Mouse (Mus musculus) heart, postnatal 0 days (tissue): ENCODE data around the gene C2cd2. TPM values are rescaled to one million over a fixed set of nuclear protein-coding genes. Genes with fewer than 3 reads are reported as not detected.

Experiments used
- ATAC-seq: fragments of 200-750 bp; cut with Nextera tagmentation; 2 replicates; pipeline ENCODE4 v1.8.0; 2017; ENCODE audit warnings: low read depth, moderate number of reproducible peaks, moderate library complexity; ENCODE audit not compliant: insufficient read depth
- DNase-seq: peaks from one replicate; pipeline ENCODE4 v3.0.0-alpha.2; 2016; ENCODE audit warnings: low spot score
- H3K27ac ChIP-seq: fragments of 300-500 bp; sonication (generic); 2 replicates; pipeline ENCODE4 v1.5.1; 2014; ENCODE audit warnings: low read depth, mild to moderate bottlenecking
- H3K27me3 ChIP-seq: fragments of 300-500 bp; sonication (generic); 2 replicates; pipeline ENCODE4 v1.6.1; 2014; ENCODE audit warnings: low read length, mixed read lengths; ENCODE audit not compliant: control insufficient read depth, insufficient read depth
- H3K36me3 ChIP-seq: fragments of 300-500 bp; sonication (generic); replicated peaks from 2 replicates; pipeline ENCODE4 v1.6.1; 2014; ENCODE audit warnings: low read length, mixed read lengths; ENCODE audit not compliant: control insufficient read depth, insufficient read depth
- H3K4me1 ChIP-seq: fragments of 300-500 bp; sonication (generic); 2 replicates; pipeline ENCODE4 v1.6.1; 2014; ENCODE audit warnings: antibody characterized with exemption; ENCODE audit not compliant: control insufficient read depth, insufficient read depth
- H3K4me2 ChIP-seq: fragments of 300-500 bp; sonication (generic); 2 replicates; pipeline ENCODE4 v1.6.1; 2014; ENCODE audit warnings: low read depth, mild to moderate bottlenecking, low read length, moderate library complexity
- H3K4me3 ChIP-seq: fragments of 300-500 bp; sonication (generic); 2 replicates; pipeline ENCODE4 v1.5.1; 2014; ENCODE audit warnings: low read depth, low read length
- H3K9ac ChIP-seq: fragments of 300-500 bp; sonication (generic); replicated peaks from 2 replicates; pipeline ENCODE4 v1.6.1; 2014; ENCODE audit warnings: low read depth, low read length, mixed read lengths
- H3K9me3 ChIP-seq: fragments of 300-500 bp; sonication (generic); replicated peaks from 2 replicates; pipeline ENCODE4 v1.6.1; 2016; ENCODE audit warnings: low read length; ENCODE audit not compliant: control insufficient read depth
- CTCF ChIP-seq: IDR thresholded peaks from 2 replicates; pipeline ENCODE4 v1.5.1; 2016; ENCODE audit warnings: antibody characterized with exemption, control low read depth, low read depth
- EP300 ChIP-seq: IDR thresholded peaks from 2 replicates; pipeline ENCODE4 v1.6.1; 2016; ENCODE audit warnings: antibody characterized with exemption, low read depth
- WGBS: fragments of 180-500 bp; shearing (Covaris S2); extraction: QIAGEN DNeasy Blood & Tissue Kit; methylation state at CpG from one replicate; pipeline ENCODE4 v1.1.7; 2014; 5-methylcytosine and 5-hydroxymethylcytosine counted together
- polyA plus RNA-seq: library from polyadenylated mRNA; unstranded; fragments of >200 nt; fragmentation: Nextera tagmentation; extraction: Ambion mirVana; gene quantifications from 2 replicates; pipeline ENCODE4 v1.2.1, GENCODE M21; 2015
- total RNA-seq: library from RNA; depleted of rRNA; stranded (reverse); fragments of >200 nt; gene quantifications from 2 replicates; pipeline ENCODE4 v1.2.3, GENCODE M21; 2014; ENCODE audit warnings: low replicate concordance

C2cd2 gene
- total and polyA plus RNA-seq, 2 experiments from 2014 or later = 9.2 to 12.7 TPM

- no peak overlapping the region for H3K27ac ChIP-seq
- H3K9me3 ChIP-seq = no peaks in the 10 kb centered on the region
- H3K36me3 ChIP-seq = no peaks in the 10 kb centered on the region
- H3K4me1 ChIP-seq = peaks cover 23% of the 10 kb centered on the region
- WGBS = 38% methylated on average over 2 of the region's 2 CpGs
- TF ChIP-seq EP300 = no peak
- TF ChIP-seq CTCF = no peak
- H3K4me3 ChIP-seq = no peak overlapping the region
- H3K9ac ChIP-seq = no peak overlapping the region
- DNase-seq (no peak), ATAC-seq (no peak)
- no peak overlapping the region for H3K4me2 ChIP-seq
- H3K27me3 ChIP-seq = no peaks in the 10 kb centered on the region
These were observed 42.6 kb downstream of the C2cd2 start for GRCm38 (mm10) chr16:97919793-97920192.

GRCm38 (mm10) chr16:97912873-97913272, 49.5 kb downstream of the C2cd2 start:
- no peaks in the 10 kb centered on the region for H3K9me3 ChIP-seq
- H3K27me3 ChIP-seq = no peaks in the 10 kb centered on the region
- no peak overlapping the region for H3K9ac ChIP-seq
- H3K4me2 ChIP-seq = no peak overlapping the region
- TF ChIP-seq CTCF = no peak
- TF ChIP-seq EP300 = no peak
- 0 out of 2 replicates have a peak, but pooled peaks cover 9% of the 10 kb centered on the region for H3K36me3 ChIP-seq
- no peak overlapping the region for H3K27ac ChIP-seq
- no peak for ATAC-seq
- H3K4me3 ChIP-seq = no peak overlapping the region
- H3K4me1 ChIP-seq = no peaks in the 10 kb centered on the region
- no peak for DNase-seq

- ATAC-seq (no peak), DNase-seq (no peak)
- Histone ChIP-seq H3K27me3 (no peaks in the 10 kb centered on the region), H3K4me3 (no peak overlapping the region), H3K4me1 (peaks cover 13% of the 10 kb centered on the region; the same call in 1 of the 2 replicates), H3K4me2 (no peak overlapping the region), H3K36me3 (0 out of 2 replicates have a peak, but pooled peaks cover 9% of the 10 kb centered on the region), H3K27ac (no peak overlapping the region), H3K9ac (no peak overlapping the region), H3K9me3 (no peaks in the 10 kb centered on the region)
- WGBS = 84% methylated on average over 1 of the region's 1 CpGs
- TF ChIP-seq EP300 = no peak
- no peak for TF ChIP-seq CTCF
These were observed 53.0 kb downstream of the C2cd2 start for GRCm38 (mm10) chr16:97909356-97909755.

GRCm38 (mm10) chr16:97907496-97907895, 54.9 kb downstream of the C2cd2 start:
- 75% methylated on average over 6 of the region's 6 CpGs for WGBS

GRCm38 (mm10) chr16:97906337-97906736, 56.1 kb downstream of the C2cd2 start:
- no peak overlapping the region for H3K27ac ChIP-seq
- H3K27me3 ChIP-seq = no peaks in the 10 kb centered on the region
- H3K4me2 ChIP-seq = no peak overlapping the region
- H3K9ac ChIP-seq = no peak overlapping the region
- ATAC-seq (no peak), DNase-seq (no peak)
- H3K36me3 ChIP-seq = 0 out of 2 replicates have a peak, but pooled peaks cover 3% of the 10 kb centered on the region
- peaks cover 13% of the 10 kb centered on the region; the same call in 1 of the 2 replicates for H3K4me1 ChIP-seq
- H3K4me3 ChIP-seq = no peak overlapping the region
- H3K9me3 ChIP-seq = no peaks in the 10 kb centered on the region
- TF ChIP-seq EP300 = no peak
- no peak for TF ChIP-seq CTCF

More at GRCm38 (mm10) chr16:97907496-97907895, 54.9 kb downstream of the C2cd2 start:
- TF ChIP-seq EP300 = no peak
- TF ChIP-seq CTCF = no peak
- Histone ChIP-seq H3K9ac (no peak overlapping the region), H3K4me2 (no peak overlapping the region), H3K27ac (no peak overlapping the region), H3K36me3 (0 out of 2 replicates have a peak, but pooled peaks cover 9% of the 10 kb centered on the region), H3K4me1 (peaks cover 13% of the 10 kb centered on the region; the same call in 1 of the 2 replicates), H3K4me3 (no peak overlapping the region), H3K9me3 (no peaks in the 10 kb centered on the region), H3K27me3 (no peaks in the 10 kb centered on the region)
- no peak for DNase-seq
- ATAC-seq = no peak

GRCm38 (mm10) chr16:97905449-97905991, 56.9 kb downstream of the C2cd2 start:
- Histone ChIP-seq H3K4me1 (peaks cover 13% of the 10 kb centered on the region; the same call in 1 of the 2 replicates), H3K4me3 (no peak overlapping the region), H3K36me3 (no peaks in the 10 kb centered on the region), H3K27me3 (no peaks in the 10 kb centered on the region), H3K9ac (no peak overlapping the region), H3K27ac (peak overlapping the region; percentile 30; the same call in 1 of the 2 replicates), H3K9me3 (no peaks in the 10 kb centered on the region), H3K4me2 (no peak overlapping the region)
- no peak for DNase-seq
- WGBS = 41% methylated on average over 2 of the region's 2 CpGs
- TF ChIP-seq EP300 = no peak
- TF ChIP-seq CTCF = no peak
- ATAC-seq = no peak
